Mouse (Mus musculus) cerebellum, postnatal 36 days (tissue): ENCODE results near the gene 2810459M11Rik.
"Not testable (repeated sequence)": the region's sequence is repeated elsewhere in the genome, so short reads cannot be mapped to it uniquely, and the experiment has no call there.

Experiments
- DNase-seq, 2 experiments: peaks; one replicate each; pipeline ENCODE4 v3.0.0; 2021 to 2022; ENCODE audit warnings: mixed read lengths in 2 of 2

2810459M11Rik gene

GRCm38 (mm10) chr1:86045848-86046805 is at the start of gene 2810459M11Rik:
TSS of gene 2810459M11Rik (plus strand) at chr1:86045863.
- peak; percentile 20 to 32 for DNase-seq

- DNase-seq: no peak
These were observed 48.4 kb upstream of the 2810459M11Rik start for GRCm38 (mm10) chr1:85997221-85997620.

- no peak for DNase-seq
These were observed 47.7 kb upstream of the 2810459M11Rik start for GRCm38 (mm10) chr1:85998012-85998411.

GRCm38 (mm10) chr1:85999853-86000570 is 45.7 kb upstream of the 2810459M11Rik start:
- DNase-seq: no peak

- no peak for DNase-seq
These were observed 40.1 kb upstream of the 2810459M11Rik start for GRCm38 (mm10) chr1:86005540-86005939.

GRCm38 (mm10) chr1:86006040-86006439 is 39.6 kb upstream of the 2810459M11Rik start:
- no peak for DNase-seq

- DNase-seq: peak; percentile 86 to 88
These were observed 37.9 kb upstream of the 2810459M11Rik start for GRCm38 (mm10) chr1:86007778-86008177.

- DNase-seq: not testable (repeated sequence)
These were observed 29.9 kb upstream of the 2810459M11Rik start for GRCm38 (mm10) chr1:86015758-86016157.

GRCm38 (mm10) chr1:86016516-86016915 is 29.1 kb upstream of the 2810459M11Rik start, which contains the start of gene Spata3:
TSS of gene Spata3 (plus strand) at chr1:86016816.
- DNase-seq: no peak

GRCm38 (mm10) chr1:86018235-86019055 is 27.2 kb upstream of the 2810459M11Rik start:
- DNase-seq: peak; percentile 50 to 51

GRCm38 (mm10) chr1:86021365-86021989 is 24.2 kb upstream of the 2810459M11Rik start:
- DNase-seq: no peak

- peak; percentile 30 to 33 for DNase-seq
These were observed 13.2 kb upstream of the 2810459M11Rik start for GRCm38 (mm10) chr1:86032273-86032987.

- peak; percentile 48 to 51 for DNase-seq
These were observed 7.3 kb upstream of the 2810459M11Rik start for GRCm38 (mm10) chr1:86038191-86038951.

GRCm38 (mm10) chr1:86040131-86040530 is 5.5 kb upstream of the 2810459M11Rik start:
- no peak for DNase-seq

- DNase-seq: no peak
These were observed 4.8 kb upstream of the 2810459M11Rik start for GRCm38 (mm10) chr1:86040817-86041216.

GRCm38 (mm10) chr1:86045056-86045455 is 607 bp upstream of the 2810459M11Rik start:
- no peak for DNase-seq

- no peak for DNase-seq
These were observed 1.3 kb downstream of the 2810459M11Rik start for GRCm38 (mm10) chr1:86046833-86047563.

GRCm38 (mm10) chr1:86048231-86048630 is 2.6 kb downstream of the 2810459M11Rik start:
- DNase-seq: no peak

- no peak for DNase-seq
These were observed 3.1 kb downstream of the 2810459M11Rik start for GRCm38 (mm10) chr1:86048744-86049143.
